Mouse (Mus musculus): ENCODE data around the gene Asns. TPM values are rescaled to one million over a fixed set of nuclear protein-coding genes. Genes with fewer than 3 reads are reported as not detected.

The Asns gene
- polyA plus RNA-seq, 1 experiment from 2014 or later: 59.1 TPM

DNA sequence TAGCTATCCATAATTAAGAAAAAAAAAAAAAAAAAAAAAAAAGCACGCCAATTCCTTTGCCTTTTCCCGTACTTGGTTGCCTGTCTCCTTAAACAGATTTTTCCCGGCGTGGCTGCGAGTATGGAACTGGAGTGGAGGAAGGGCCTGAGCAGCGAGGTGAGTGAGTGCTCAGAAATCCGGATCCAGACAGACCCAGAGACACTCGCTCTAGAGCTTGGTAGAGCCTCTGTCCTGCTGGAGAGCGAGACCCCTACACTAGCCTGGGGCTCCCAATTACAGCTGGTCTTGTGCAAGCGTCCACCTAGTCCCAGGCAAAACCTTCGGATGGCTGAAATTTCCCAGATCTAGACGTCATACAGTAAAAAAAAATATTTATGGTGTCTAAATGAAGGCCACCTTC lies 603 bp downstream of the Asns start:
- WGBS: under 1% methylated on average over 12 of the region's 12 CpGs
- peak overlapping the region; percentile 74 for H3K9ac ChIP-seq (ENCODE audit: low read length)
- H3K4me2 ChIP-seq (ENCODE audit: low read depth, low read length, severe bottlenecking): peak overlapping the region; percentile 94
- H3K4me3 ChIP-seq (ENCODE audit: low read depth, low read length): peak overlapping the region; percentile 66
- DNase-seq (ENCODE audit: low spot score) (peak; percentile 56), ATAC-seq (replicated peaks; ENCODE audit: low FRiP score) (peak; percentile 44)
- no peaks in the 10 kb centered on the region for H3K36me3 ChIP-seq (ENCODE audit: control insufficient read depth, insufficient read depth, low read length)
- H3K27ac ChIP-seq (ENCODE audit: low read depth, low read length): no peak overlapping the region
- H3K27me3 ChIP-seq (ENCODE audit: control insufficient read depth, insufficient read depth, low read length): no peaks in the 10 kb centered on the region
- H3K9me3 ChIP-seq (ENCODE audit: control insufficient read depth, low read length): no peaks in the 10 kb centered on the region
- H3K4me1 ChIP-seq (replicated peaks; ENCODE audit: control insufficient read depth, insufficient read depth, low read length): 0 out of 2 replicates have a peak, but pooled peaks cover 2% of the 10 kb centered on the region

DNA sequence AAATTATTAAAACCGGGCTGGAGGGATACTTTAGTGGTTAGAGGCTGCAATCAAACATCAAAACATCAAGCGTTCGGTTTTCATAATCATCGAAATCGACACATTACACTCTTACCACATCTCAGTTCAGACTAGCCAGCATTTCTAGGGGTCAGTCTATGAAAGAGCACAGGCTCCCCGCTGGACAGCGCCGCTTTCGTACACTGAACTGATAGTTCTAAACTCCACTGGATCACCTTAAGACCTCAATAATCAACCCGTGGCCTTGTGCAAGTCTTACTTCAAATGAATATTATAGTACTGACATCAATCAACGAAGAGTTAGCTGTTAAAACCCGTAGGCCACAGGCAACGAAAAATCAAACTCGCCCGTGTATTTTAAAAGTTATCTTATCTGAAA lies 1.0 kb downstream of the Asns start:
- Histone ChIP-seq H3K4me2 (ENCODE audit: low read depth, low read length, severe bottlenecking) (peak overlapping the region; percentile 94), H3K4me1 (replicated peaks; ENCODE audit: control insufficient read depth, insufficient read depth, low read length) (0 out of 2 replicates have a peak, but pooled peaks cover 2% of the 10 kb centered on the region), H3K4me3 (ENCODE audit: low read depth, low read length) (peak overlapping the region; percentile 66), H3K9ac (ENCODE audit: low read length) (peak overlapping the region; percentile 74), H3K9me3 (ENCODE audit: control insufficient read depth, low read length) (no peaks in the 10 kb centered on the region), H3K27me3 (ENCODE audit: control insufficient read depth, insufficient read depth, low read length) (no peaks in the 10 kb centered on the region), H3K27ac (ENCODE audit: low read depth, low read length) (no peak overlapping the region), H3K36me3 (ENCODE audit: control insufficient read depth, insufficient read depth, low read length) (no peaks in the 10 kb centered on the region)
- DNase-seq (ENCODE audit: low spot score) (no peak), ATAC-seq (replicated peaks; ENCODE audit: low FRiP score) (no peak)
- WGBS: 37% methylated on average over 15 of the region's 15 CpGs

GRCm38 (mm10) chr6:7690456-7690855 lies 2.6 kb downstream of the Asns start:
- Histone ChIP-seq H3K4me3 (ENCODE audit: low read depth, low read length) (no peak overlapping the region), H3K9ac (ENCODE audit: low read length) (no peak overlapping the region), H3K36me3 (ENCODE audit: control insufficient read depth, insufficient read depth, low read length) (no peaks in the 10 kb centered on the region), H3K9me3 (ENCODE audit: control insufficient read depth, low read length) (no peaks in the 10 kb centered on the region), H3K27ac (ENCODE audit: low read depth, low read length) (no peak overlapping the region), H3K4me2 (ENCODE audit: low read depth, low read length, severe bottlenecking) (no peak overlapping the region), H3K27me3 (ENCODE audit: control insufficient read depth, insufficient read depth, low read length) (no peaks in the 10 kb centered on the region), H3K4me1 (replicated peaks; ENCODE audit: control insufficient read depth, insufficient read depth, low read length) (0 out of 2 replicates have a peak, but pooled peaks cover 2% of the 10 kb centered on the region)
- WGBS: 82% methylated on average over 9 of the region's 9 CpGs
- no peak for DNase-seq (ENCODE audit: low spot score)
- ATAC-seq (replicated peaks; ENCODE audit: low FRiP score): no peak

GRCm38 (mm10) chr6:7689180-7689579 lies 3.9 kb downstream of the Asns start:
- Histone ChIP-seq H3K4me2 (ENCODE audit: low read depth, low read length, severe bottlenecking) (no peak overlapping the region), H3K36me3 (ENCODE audit: control insufficient read depth, insufficient read depth, low read length) (no peaks in the 10 kb centered on the region), H3K27ac (ENCODE audit: low read depth, low read length) (no peak overlapping the region), H3K27me3 (ENCODE audit: control insufficient read depth, insufficient read depth, low read length) (no peaks in the 10 kb centered on the region), H3K4me1 (replicated peaks; ENCODE audit: control insufficient read depth, insufficient read depth, low read length) (0 out of 2 replicates have a peak, but pooled peaks cover 2% of the 10 kb centered on the region), H3K9me3 (ENCODE audit: control insufficient read depth, low read length) (no peaks in the 10 kb centered on the region), H3K9ac (ENCODE audit: low read length) (no peak overlapping the region), H3K4me3 (ENCODE audit: low read depth, low read length) (no peak overlapping the region)
- DNase-seq (ENCODE audit: low spot score) (no peak), ATAC-seq (replicated peaks; ENCODE audit: low FRiP score) (no peak)
- 94% methylated on average over 12 of the region's 12 CpGs for WGBS

DNA sequence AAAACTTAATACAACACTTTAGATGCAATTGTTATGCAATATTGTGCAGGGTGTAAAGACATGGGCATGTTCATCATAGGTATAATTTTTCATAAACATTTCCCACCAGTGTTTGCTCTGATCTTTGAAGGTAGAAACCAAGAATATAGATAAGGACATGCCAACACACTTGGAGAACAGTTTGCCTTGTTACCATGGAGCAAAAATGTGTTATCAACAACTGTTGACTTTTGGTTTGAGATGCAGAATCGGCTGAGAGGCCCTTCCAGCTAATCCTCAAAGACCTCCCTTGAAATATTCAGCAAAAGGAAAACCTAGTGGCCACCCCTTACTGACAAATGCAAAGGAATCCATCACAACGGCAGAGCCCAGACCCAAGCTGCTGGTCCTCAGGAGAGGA lies 7.0 kb downstream of the Asns start:
- DNase-seq (ENCODE audit: low spot score) (no peak), ATAC-seq (replicated peaks; ENCODE audit: low FRiP score) (no peak)
- Histone ChIP-seq H3K4me2 (ENCODE audit: low read depth, low read length, severe bottlenecking) (no peak overlapping the region), H3K27me3 (ENCODE audit: control insufficient read depth, insufficient read depth, low read length) (no peaks in the 10 kb centered on the region), H3K4me1 (replicated peaks; ENCODE audit: control insufficient read depth, insufficient read depth, low read length) (no peaks in the 10 kb centered on the region), H3K9ac (ENCODE audit: low read length) (no peak overlapping the region), H3K36me3 (ENCODE audit: control insufficient read depth, insufficient read depth, low read length) (no peaks in the 10 kb centered on the region), H3K27ac (ENCODE audit: low read depth, low read length) (no peak overlapping the region), H3K4me3 (ENCODE audit: low read depth, low read length) (no peak overlapping the region), H3K9me3 (ENCODE audit: control insufficient read depth, low read length) (no peaks in the 10 kb centered on the region)
- 89% methylated on average over 2 of the region's 2 CpGs for WGBS

GRCm38 (mm10) chr6:7676194-7676901 lies 16.7 kb downstream of the Asns start:
- Histone ChIP-seq H3K9me3 (ENCODE audit: control insufficient read depth, low read length) (no peaks in the 10 kb centered on the region), H3K4me2 (ENCODE audit: low read depth, low read length, severe bottlenecking) (no peak overlapping the region), H3K4me3 (ENCODE audit: low read depth, low read length) (no peak overlapping the region), H3K27ac (ENCODE audit: low read depth, low read length) (no peak overlapping the region), H3K9ac (ENCODE audit: low read length) (no peak overlapping the region), H3K27me3 (ENCODE audit: control insufficient read depth, insufficient read depth, low read length) (no peaks in the 10 kb centered on the region), H3K4me1 (replicated peaks; ENCODE audit: control insufficient read depth, insufficient read depth, low read length) (no peaks in the 10 kb centered on the region), H3K36me3 (ENCODE audit: control insufficient read depth, insufficient read depth, low read length) (no peaks in the 10 kb centered on the region)
- no peak for ATAC-seq (replicated peaks; ENCODE audit: low FRiP score)
- 93% methylated on average over 8 of the region's 8 CpGs for WGBS
- DNase-seq (ENCODE audit: low spot score): no peak

DNA sequence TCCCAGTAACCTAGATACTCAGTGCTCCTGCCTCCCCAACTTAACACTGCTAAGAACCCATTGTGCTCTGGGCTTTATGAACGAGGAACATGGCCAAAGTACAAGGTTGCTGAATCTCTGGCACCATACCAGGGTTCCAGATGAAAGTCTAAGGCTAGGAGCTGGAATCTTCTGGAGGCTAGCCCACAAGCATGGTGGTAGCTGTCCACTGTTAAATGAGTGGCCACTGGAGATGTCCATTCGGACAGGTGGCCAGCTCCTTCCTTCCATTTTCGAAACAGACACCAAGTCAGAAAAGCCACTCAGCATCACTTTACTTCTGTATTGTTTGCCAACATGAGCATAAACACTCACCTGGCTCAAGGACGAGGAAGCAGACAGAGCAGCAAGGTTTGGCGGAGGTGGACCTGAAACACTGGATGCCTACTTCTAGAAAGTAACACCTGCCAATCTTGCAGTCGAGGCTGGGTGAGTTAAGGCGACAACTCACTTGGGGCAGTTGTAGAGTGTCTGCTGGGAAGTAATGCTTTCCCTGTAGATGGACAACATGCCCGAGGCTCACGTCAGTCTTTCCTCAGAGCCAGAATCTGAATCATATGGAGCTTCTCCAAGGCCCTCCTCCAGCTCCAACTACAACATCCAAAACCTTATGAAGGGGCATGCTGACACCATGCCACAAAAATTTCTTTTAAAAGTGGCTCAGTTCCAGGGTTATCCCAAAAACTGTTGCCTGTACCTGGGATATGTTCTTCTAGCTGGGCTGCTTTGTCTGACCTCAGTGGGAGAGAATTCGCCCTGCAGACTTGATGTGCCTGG lies 20.4 kb downstream of the Asns start:
- ATAC-seq (replicated peaks; ENCODE audit: low FRiP score) (no peak), DNase-seq (ENCODE audit: low spot score) (no peak)
- Histone ChIP-seq H3K27ac (ENCODE audit: low read depth, low read length) (no peak overlapping the region), H3K9ac (ENCODE audit: low read length) (no peak overlapping the region), H3K4me3 (ENCODE audit: low read depth, low read length) (no peak overlapping the region), H3K4me2 (ENCODE audit: low read depth, low read length, severe bottlenecking) (no peak overlapping the region), H3K36me3 (ENCODE audit: control insufficient read depth, insufficient read depth, low read length) (no peaks in the 10 kb centered on the region), H3K27me3 (ENCODE audit: control insufficient read depth, insufficient read depth, low read length) (no peaks in the 10 kb centered on the region), H3K4me1 (replicated peaks; ENCODE audit: control insufficient read depth, insufficient read depth, low read length) (no peaks in the 10 kb centered on the region), H3K9me3 (ENCODE audit: control insufficient read depth, low read length) (no peaks in the 10 kb centered on the region)
- 87% methylated on average over 10 of the region's 10 CpGs for WGBS

- 73% methylated on average over 3 of the region's 3 CpGs for WGBS
- ATAC-seq (replicated peaks; ENCODE audit: low FRiP score) (no peak), DNase-seq (ENCODE audit: low spot score) (no peak)
- H3K9me3 ChIP-seq (ENCODE audit: control insufficient read depth, low read length): no peaks in the 10 kb centered on the region
- no peaks in the 10 kb centered on the region for H3K27me3 ChIP-seq (ENCODE audit: control insufficient read depth, insufficient read depth, low read length)
- H3K4me2 ChIP-seq (ENCODE audit: low read depth, low read length, severe bottlenecking): no peak overlapping the region
- no peaks in the 10 kb centered on the region for H3K36me3 ChIP-seq (ENCODE audit: control insufficient read depth, insufficient read depth, low read length)
- H3K4me1 ChIP-seq (replicated peaks; ENCODE audit: control insufficient read depth, insufficient read depth, low read length): no peaks in the 10 kb centered on the region
- no peak overlapping the region for H3K27ac ChIP-seq (ENCODE audit: low read depth, low read length)
- no peak overlapping the region for H3K4me3 ChIP-seq (ENCODE audit: low read depth, low read length)
- H3K9ac ChIP-seq (ENCODE audit: low read length): no peak overlapping the region
These were observed 21.6 kb downstream of the Asns start for GRCm38 (mm10) chr6:7671429-7671828.

All from forebrain, embryonic 11.5 days (tissue).